Mouse (Mus musculus) cerebellum, adult 8-10 months (tissue): ENCODE measurements around the gene Mybph.

Experiments
- DNase-seq: peaks from one replicate; pipeline ENCODE4 v3.0.0; 2022

Gene Mybph

GRCm38 (mm10) chr1:134188217-134188616 is 5.0 kb upstream of the Mybph start:
- no peak for DNase-seq

GRCm38 (mm10) chr1:134188989-134189729 is 4.1 kb upstream of the Mybph start:
- peak; percentile 38 for DNase-seq

GRCm38 (mm10) chr1:134191192-134191591 is 2.1 kb upstream of the Mybph start:
- DNase-seq = no peak

DNA sequence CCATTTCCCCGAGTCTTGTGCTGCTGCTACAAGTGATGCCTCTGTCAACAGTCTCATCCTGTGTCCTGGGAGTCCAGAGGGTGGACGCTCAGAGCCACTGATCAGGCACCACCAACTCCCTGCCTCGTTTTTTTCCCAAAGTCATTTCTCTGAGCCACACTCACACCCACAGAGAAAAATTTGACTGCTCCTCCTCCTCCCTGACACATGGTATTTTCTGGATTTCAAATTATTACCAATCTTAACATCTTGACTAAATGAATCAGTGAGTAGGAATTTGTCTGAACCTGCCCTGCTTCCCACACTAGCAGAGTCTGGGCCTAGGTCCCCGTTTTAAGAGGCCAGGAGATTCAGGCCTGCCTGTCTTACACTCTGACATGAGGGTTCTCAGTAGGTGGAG is 1.2 kb upstream of the Mybph start:
- no peak for DNase-seq

GRCm38 (mm10) chr1:134193674-134194197 is 488 bp downstream of the Mybph start:
- peak; percentile 21 for DNase-seq

DNA sequence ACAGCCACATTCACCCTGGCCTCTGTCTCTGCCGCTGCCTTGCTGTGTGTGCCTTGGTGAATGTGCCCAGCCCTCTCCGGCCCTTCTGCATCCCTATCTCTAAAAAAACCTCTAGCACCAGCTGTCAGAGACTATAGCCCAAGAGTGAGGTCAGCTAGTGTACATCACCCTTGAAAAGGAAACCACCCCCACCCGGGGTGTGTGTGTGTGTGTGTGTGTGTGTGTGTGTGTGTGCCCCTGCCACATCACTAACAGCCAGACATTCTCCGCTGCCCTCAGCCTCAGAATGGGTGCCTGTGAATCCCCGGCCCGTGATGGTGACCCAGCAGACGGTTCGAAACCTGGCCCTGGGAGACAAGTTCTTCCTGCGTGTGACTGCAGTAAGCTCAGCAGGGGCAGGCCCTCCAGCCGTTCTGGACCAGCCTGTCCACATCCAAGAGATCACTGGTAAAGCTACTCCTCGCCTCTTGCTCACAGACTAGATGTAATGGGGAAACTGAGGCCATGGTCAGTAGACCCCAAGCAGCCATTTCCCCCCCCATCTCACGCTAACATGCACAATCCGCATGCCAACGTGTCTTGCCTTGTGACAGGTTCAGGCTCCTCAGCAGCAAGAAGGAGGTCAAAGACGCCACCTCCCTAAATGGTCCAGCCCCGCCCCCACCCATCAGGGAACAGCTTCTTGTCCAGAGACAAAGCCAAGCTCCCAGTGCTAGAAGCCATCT is 1.2 kb downstream of the Mybph start:
- DNase-seq = peak; percentile 31

DNA sequence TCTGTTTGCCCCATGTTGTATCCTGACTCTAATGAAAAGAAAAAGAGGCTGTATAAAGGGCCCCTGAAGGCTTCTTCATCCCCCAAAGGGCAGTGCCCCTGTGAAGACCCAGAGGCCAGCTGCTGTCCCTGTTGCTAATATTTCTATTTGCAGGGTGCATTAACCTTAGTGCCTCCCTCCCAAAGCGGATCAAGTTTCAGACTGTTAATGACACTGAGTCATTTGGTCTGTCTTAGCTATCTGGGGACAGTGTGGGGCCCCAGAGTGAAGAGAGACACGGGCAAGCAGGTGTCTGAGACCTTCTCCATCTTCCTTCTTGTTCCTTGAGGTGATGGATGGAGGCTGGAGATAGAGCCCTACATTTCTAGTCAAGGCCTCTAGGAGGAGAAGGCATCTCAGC is 1.9 kb downstream of the Mybph start:
- DNase-seq = no peak

- DNase-seq = no peak
Observed at GRCm38 (mm10) chr1:134195571-134195970, 2.3 kb downstream of the Mybph start.

GRCm38 (mm10) chr1:134195979-134196378 is 2.7 kb downstream of the Mybph start:
- DNase-seq = peak; percentile 65

- peak; percentile 72 for DNase-seq
Observed at GRCm38 (mm10) chr1:134196386-134196785, 3.1 kb downstream of the Mybph start.

DNA sequence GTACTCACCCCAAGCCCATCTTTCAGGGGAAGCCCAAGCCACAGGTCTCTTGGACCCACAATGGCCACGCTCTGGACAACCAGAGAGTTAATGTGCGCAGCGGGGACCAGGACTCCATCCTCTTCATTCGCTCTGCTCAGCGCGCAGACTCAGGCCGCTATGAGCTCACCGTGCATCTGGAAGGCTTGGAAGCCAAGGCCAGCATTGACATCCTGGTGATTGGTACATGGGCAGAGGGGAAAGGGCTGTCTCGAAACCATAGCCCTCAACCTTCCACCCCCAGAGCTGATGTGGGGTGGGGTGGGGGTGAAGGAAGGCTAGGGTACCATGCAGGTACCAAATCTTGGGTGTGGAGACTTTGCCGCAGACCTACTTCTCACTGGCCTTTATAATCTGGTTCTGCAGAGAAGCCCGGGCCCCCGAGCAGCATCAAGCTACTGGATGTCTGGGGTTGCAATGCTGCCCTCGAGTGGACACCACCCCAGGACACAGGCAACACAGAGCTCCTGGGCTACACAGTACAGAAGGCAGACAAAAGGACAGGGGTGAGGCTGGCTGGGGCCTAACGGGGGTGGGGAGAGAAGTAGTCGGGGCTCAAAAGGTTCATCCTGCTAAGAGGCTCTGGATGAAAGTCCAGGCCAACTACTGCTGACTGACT is 4.2 kb downstream of the Mybph start:
- peak; percentile 35 for DNase-seq

DNA sequence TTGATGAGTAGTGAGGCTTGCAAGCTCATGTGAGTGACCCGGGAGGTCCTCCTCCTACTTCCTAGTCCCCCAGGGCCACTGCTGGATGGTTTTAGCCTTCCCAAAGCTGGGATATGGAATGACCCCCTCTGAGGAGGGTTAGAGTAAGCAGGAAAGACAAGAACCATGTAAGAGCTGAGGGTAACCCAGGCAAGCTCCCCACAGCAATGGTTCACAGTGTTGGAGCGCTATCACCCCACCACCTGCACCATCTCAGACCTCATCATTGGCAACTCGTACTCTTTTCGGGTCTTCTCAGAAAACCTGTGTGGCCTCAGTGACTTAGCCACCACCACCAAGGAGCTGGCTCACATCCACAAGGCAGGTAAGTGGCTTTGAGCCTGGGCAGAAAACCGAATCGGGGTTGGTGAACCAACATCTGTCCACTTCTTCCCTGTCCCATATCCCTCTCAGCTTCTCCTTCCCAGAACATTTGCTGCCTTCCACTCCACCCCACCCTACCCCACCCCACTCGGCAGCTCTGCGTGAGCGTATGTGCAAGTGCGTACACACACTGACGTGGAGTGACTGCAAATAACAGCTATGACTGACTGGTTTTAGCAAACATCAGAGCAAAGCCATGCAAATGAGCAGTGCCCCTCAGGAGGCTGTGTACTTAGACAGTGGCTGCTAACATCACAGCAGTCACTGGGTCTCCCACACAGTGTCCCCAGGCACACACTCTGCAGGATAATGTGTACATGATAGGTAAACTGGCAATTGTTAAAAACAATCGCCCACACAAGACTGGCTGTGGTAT is 5.1 kb downstream of the Mybph start:
- no peak for DNase-seq

DNA sequence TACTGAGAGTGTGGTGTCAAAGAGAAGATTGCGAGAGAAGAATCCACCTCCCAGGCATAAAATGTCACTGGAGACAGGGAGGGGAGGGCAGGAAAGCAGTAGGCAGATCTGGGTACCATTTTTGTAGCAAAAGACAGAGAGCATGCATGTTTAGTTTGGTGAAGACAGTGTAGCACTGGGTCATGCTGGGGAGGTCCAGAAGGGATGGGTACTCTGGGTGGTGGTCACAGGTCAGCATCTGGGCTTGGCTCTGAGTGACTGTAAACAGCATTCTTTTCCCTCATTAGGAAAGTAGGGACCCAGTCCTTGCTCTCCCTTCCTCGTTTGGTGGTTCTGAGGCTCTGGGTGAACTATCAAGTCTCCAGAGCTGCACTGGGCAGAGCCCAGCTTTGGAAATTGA is 7.2 kb downstream of the Mybph start:
- DNase-seq = no peak

- DNase-seq = no peak
Observed at GRCm38 (mm10) chr1:134200998-134201686, 7.9 kb downstream of the Mybph start.

DNA sequence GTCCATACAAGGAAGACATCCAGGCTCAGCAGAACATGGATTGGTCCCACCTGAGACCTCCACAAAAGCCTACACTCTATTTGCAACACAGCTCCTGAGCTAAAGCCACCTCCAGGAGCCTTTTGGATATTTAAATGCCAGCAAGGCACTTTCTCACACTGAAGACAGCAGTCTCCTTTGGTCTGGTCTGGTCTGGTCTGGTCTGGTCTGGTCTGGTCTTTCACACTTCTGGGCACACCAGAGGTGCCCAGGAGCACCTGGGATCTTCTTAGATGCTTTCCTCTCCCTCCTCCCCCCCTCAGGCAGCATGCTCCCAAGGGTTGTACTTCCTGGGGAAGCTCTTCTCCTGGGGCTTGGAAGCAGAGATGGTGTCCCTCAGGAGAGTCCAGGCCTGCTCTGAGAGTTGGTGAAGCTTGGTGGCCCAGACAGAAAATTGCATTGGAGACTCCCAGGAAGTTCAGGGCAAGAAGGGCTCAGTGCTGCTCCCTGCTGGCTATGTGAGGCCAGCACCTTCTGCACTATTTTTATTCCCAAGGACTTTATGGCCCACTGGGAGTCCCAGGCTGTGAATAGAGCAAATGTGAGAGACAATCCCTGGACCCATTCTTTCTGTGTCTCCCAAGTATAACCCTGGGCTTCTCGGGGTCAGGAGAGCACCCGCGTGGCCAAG is 8.6 kb downstream of the Mybph start:
- peak; percentile 66 for DNase-seq

GRCm38 (mm10) chr1:134204230-134204629 is 11.0 kb downstream of the Mybph start:
- DNase-seq = no peak

DNA sequence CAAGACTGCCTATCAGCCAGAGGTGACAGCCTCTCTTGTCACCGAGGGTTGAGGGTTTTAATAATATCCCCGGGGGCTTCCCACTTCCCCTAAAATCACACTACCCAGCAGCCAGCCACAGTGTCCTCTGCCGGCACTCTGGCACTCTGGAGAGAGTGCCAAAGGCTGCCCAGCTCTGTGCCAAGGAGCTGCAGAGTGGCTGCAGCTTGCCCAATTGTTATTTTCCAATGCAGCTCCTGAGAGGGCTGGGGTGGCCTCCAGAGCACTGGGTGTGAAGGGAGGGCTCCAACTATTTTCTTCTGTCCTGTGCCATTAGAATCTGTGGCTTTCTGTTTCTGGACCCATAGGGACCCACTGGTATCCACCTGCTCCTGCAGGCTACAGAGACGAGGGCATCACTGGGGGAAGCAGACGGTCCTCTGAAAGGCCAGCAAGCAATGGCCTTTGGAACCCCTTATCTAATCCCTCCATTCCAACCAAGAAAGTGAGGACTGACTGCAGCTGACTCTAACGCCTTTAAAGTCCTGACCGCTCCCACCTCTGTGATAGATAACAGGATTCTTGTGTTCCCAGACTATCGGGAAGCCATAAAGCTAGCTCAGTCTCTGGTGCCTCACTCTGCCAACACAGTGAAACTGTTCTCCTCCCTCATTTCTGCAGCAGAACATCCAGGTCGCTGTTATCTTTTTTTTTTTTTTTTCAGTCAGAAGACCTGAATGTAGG is 12.2 kb downstream of the Mybph start:
- DNase-seq = peak; percentile 76

DNA sequence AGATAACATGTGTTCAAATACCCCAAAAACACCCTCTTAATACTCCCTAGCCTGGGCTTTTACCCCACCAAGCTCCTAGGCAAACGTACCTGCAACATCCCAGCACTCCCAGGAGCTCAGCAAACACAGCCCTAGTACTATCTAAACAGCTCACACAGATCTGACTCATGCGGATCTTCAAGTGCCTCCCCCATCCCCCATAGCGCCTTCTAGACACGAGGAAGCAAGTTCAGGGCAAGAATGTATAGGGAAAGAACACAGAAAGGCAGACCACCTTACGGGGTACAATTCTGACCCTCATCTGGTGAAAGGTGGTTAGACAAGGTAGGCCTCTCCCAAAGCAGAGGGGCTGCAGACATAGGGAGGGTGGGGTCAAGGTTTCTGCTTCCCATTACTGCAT is 12.8 kb downstream of the Mybph start:
- DNase-seq = no peak

DNA sequence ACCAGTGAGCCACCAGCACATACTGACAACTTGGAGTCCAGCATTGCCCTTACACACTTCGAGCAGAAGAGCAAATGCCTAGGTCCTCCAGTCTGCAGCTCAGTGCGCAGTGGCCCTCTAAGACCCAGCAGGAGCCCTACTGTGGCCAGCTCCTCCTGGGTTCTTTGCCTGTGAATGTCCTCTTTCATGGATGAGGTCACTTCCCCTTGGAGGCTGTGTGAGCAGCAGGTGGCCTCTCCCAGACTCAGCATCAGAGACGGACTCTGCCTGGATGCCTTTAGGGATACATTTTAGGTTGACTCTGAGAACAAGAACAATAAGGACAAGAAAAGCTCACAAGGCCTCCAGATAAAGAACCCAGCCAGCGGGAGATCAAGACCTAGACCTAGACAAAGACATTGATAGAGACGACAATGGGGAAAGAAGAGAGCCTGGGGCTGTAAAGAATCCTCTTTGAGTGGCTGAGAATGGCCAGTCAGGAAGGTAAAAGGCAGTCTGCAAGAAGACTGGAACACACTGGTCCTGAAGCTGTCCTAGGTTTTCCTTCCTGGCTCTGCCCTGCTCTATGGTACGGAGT is 17.0 kb downstream of the Mybph start:
- DNase-seq = no peak

DNA sequence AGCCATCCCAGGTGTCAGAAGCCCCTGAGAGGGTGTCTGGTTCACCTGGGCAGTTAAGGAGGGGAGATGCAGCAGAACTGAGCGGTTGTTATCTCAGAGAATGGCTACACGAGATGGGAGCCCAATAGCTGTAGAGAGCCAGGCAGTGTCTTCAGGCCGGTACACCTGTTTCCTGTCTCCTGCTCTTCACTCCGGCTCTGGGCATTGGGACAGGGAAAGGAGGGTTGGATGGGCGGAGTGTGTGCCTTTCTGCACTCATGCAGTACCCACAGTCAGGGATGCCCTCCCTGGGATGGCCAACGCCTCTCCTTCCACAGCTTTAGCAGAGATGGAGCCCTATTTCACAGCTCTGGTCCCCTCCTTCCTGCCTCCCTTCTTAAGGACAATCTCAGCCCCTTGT is 17.8 kb downstream of the Mybph start:
- no peak for DNase-seq

GRCm38 (mm10) chr1:134211631-134212030 is 18.4 kb downstream of the Mybph start:
- DNase-seq = no peak
